Mouse (Mus musculus) forelimb bud, embryonic 11.5 days (tissue): ENCODE measurements at regions not wholly inside any gene's neighbourhood (a gene's known extent, or its start where the extent isn't known, plus 50 kb on each side); places are given as distances from the start of the nearest gene placed in this dataset.
A peak's percentile ranks its signal among the peaks of the same experiment; 100 is the strongest.

Source experiments
- DNase-seq: peaks from one replicate; pipeline ENCODE4 v3.0.0-alpha.2; 2012; ENCODE audit warnings: low read depth, low spot score

GRCm38 (mm10) chr4:99491536-99492514, 164.3 kb upstream of the Foxd3 start:
- no peak for DNase-seq

DNA sequence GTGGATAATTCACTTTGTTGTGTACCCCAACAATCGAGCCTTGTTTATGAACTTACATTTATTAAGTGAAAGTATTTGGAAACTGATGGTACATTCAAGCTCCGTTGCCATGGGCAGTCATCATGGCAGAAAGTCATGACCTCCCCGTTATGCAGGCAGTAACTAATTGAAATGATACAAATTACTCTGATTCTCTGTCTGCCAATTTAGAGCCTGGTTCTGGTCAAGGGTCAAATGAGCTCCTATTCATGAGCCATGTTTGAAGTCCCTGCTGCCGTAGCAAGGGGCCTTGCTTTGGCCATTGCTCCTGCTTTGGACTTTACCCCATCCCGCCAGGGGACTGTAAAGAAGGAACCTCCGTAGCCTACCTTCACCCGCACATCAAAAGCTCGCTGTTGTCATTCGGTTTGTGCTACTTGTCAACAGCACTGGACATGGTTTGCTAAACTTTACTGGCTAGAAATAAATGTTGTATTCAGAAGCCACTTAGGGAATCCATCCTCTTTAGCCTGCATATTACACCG, 152.8 kb upstream of the Foxd3 start:
- no peak for DNase-seq

DNA sequence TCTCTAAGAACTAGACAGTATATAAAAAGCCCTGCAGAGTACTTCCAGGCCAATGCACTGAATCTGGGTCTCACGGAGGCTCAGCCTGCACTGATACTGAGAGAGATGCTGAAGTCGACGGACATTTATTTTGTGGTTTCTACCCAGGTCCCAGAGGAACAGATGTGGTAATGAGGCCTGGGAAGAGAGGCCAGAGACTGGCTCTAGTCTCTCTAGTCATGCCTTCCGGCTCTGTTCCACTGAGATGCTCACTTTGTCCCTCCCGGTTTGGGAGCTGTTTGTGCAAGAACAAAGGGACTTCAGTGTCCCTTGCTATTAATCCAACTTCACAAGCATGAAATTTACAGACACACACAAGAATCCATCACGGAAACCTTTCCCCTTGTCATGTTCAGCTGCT, 144.1 kb upstream of the Foxd3 start:
- no peak for DNase-seq

- DNase-seq, result no peak
These were observed 139.2 kb upstream of the Foxd3 start for GRCm38 (mm10) chr4:99516883-99517282.

GRCm38 (mm10) chr4:99527441-99527840, 128.7 kb upstream of the Foxd3 start:
- DNase-seq, result no peak

DNA sequence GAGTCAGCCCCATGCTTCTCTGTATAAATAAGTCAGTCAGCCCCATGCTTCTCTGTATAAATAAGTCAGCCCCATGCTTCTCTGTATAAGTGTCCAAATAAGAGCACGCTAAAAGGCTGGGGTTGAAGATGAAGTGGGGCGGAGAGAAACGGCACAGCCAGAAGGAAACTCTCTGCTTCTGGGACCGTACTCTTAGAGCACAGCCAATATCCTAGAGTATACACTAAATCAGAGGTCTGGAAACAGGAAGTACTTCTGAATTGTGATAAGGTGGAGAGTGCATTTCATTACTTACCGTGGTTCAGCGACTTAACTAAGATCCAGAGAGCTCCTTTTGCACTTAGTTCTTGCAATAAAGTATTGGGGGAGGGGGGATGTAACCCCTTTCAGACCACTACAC, 112.1 kb upstream of the Foxd3 start:
- no peak for DNase-seq

GRCm38 (mm10) chr4:99545742-99546141, 110.4 kb upstream of the Foxd3 start:
- DNase-seq, result no peak

GRCm38 (mm10) chr4:99557963-99558362, 98.1 kb upstream of the Foxd3 start:
- no peak for DNase-seq

DNA sequence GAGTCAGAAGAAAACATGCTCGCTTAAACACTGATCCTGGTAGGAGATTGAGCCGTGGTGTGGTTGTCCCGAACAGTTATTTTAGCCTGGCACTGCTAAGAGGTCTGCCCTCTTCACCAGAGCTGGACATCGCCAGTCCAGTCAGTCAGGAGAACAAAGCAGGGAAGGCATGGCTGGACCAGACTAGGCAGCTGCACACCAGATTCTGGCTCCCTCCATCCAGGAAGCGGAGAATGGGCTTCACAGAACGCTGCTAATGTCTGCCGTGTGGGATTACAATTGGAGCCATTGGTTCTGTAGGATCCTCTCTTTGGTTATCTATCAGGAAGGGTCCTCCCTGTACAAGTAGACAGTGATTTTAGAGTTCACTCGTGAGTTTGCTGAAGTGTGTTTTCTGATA, 95.5 kb upstream of the Foxd3 start:
- DNase-seq, result no peak

DNA sequence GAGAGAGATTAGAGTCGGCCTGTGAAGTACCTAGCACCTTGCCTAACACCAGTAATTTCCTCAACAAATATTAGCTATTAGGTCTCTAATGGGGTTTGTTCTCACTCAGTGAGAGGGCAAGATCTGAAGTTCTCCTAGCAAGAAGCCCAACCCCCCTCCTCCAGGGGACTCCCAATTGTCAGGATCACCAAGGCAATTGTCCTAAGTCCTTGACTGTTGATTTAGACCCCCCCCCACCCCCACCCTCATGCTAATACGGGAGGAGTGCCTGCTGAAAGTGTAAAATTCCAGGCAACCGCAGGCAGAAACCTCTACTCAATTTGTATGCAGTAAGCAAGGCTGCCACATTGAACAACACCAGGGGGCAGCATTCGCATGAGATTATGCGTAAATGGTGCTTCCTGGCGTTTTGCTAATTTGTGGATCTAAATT, 94.6 kb upstream of the Foxd3 start:
- no peak for DNase-seq

GRCm38 (mm10) chr4:99565401-99565800, 90.7 kb upstream of the Foxd3 start:
- DNase-seq, result no peak

GRCm38 (mm10) chr4:99572841-99573642, 83.1 kb upstream of the Foxd3 start:
- peak; percentile 56 for DNase-seq

- no peak for DNase-seq
These were observed 82.0 kb upstream of the Foxd3 start for GRCm38 (mm10) chr4:99574021-99574531.

DNA sequence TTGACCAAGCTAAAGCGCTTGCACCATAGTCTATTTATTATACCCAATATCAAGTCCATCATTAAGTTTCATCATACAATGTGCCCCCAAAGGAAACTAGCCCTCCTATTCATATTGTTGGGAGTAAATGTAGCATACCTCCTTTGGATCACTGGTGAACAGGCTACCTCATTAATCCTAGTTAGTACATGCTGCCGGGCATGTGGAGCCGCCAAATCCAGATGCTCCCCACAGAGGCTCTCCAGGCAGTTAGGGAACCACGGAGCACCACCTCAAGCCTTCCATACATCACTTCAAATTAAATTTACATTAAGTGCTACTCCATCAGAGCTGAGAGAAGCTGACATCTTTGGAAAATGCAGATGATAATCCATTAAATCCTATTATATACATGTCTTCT, 81.1 kb upstream of the Foxd3 start:
- DNase-seq, result peak; percentile 47

DNA sequence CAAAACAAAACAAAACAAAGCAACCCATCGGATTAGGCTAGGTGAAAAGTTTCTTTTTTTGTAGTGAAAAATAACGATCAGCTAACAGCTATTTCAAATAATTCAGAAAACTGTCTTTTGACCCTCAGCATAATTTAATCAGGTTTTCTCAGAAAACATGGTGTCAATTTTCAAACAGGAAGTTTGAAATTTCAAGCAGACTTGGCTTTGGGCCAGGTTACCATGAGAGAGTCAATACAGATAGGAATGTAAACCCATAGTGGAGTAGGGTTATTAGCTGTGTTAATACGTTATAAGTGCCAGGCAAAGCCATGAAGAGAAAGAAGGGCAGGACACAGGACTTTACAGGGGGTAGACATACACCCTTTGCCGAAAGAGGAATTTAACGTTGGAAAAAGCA, 58.3 kb upstream of the Foxd3 start:
- DNase-seq, result peak; percentile 62

DNA sequence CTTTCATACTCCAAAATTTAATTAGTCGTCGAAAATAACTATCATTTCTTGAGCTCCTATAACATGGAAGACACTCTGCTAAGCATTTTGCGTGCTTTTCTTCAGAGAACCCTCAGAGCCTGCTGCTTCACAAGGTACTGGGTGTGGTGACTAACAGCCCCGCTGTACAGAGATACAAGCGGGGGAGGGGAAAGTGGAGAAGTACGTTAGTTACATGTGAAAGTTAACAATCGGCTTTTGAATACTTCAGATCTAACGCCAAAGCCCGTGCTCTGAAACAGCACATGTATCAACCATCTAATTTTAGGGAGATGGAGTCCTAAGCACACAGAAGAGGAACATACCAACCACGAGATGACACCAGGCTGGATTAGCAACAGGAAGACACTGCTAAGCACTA, 55.4 kb upstream of the Foxd3 start:
- DNase-seq, result no peak

- DNase-seq, result no peak
These were observed 54.6 kb upstream of the Foxd3 start for GRCm38 (mm10) chr4:99601463-99601862.
